Mouse (Mus musculus) CH12.LX (cell line): ENCODE data around the gene Hoxc10. TPM values are rescaled to one million over a fixed set of nuclear protein-coding genes. Genes with fewer than 3 reads are reported as not detected.

Source experiments
- DNase-seq: peaks from one replicate; pipeline ENCODE4 v3.0.0-alpha.2; 2013; ENCODE audit errors: extremely low read depth
- H3K27ac ChIP-seq: 2 replicates; pipeline ENCODE4 v1.5.1; 2012; ENCODE audit warnings: low read depth, mild to moderate bottlenecking, control low read depth, moderate library complexity; ENCODE audit not compliant: insufficient read depth
- H3K27me3 ChIP-seq: replicated peaks from 2 replicates; pipeline ENCODE3; 2012; ENCODE audit warnings: inconsistent platforms
- H3K36me3 ChIP-seq, 2 experiments: replicated peaks in 1 of 2; 2 replicates each; pipeline versions ENCODE3 to v1.6.1; 2012; ENCODE audit warnings: inconsistent platforms in 1 of 2, low read length in 1 of 2, mild to moderate bottlenecking in 1 of 2, mixed read lengths in 1 of 2, moderate library complexity in 1 of 2; ENCODE audit not compliant: control insufficient read depth in 1 of 2, insufficient read depth in 1 of 2
- H3K4me1 ChIP-seq, 2 experiments: 2 replicates each; pipeline ENCODE4 v1.6.1; 2012; ENCODE audit warnings: inconsistent platforms in 1 of 2, moderate library complexity in 1 of 2; ENCODE audit not compliant: insufficient read depth in 2 of 2, control insufficient read depth in 1 of 2
- H3K4me2 ChIP-seq: 2 replicates; pipeline ENCODE4 v1.6.1; 2012; ENCODE audit warnings: low read depth, mild to moderate bottlenecking, control low read depth; ENCODE audit not compliant: poor library complexity, insufficient read depth, severe bottlenecking
- H3K4me3 ChIP-seq, 3 experiments: fragments of 150-350 bp in 1 of 3; sonication (generic) in 1 of 3; replicated peaks in 1 of 3; 2 replicates each; pipeline versions ENCODE3 to v1.5.1; 2011 to 2012; ENCODE audit warnings: low read depth in 2 of 3, low read length in 2 of 3, mild to moderate bottlenecking in 2 of 3, moderate library complexity in 2 of 3, control low read depth in 1 of 3, improper control_type of control experiment in 1 of 3, inconsistent platforms in 1 of 3, mixed read lengths in 1 of 3; ENCODE audit not compliant: poor library complexity in 1 of 3
- H3K79me2 ChIP-seq: replicated peaks from 2 replicates; pipeline ENCODE4 v1.6.1; 2012; ENCODE audit warnings: mild to moderate bottlenecking, moderate library complexity; ENCODE audit not compliant: control insufficient read depth, poor library complexity, insufficient read depth, severe bottlenecking; ENCODE audit errors: extremely low read depth
- H3K9ac ChIP-seq: 2 replicates; pipeline ENCODE4 v1.6.1; 2012; ENCODE audit warnings: low read depth, mild to moderate bottlenecking, control low read depth, moderate library complexity; ENCODE audit not compliant: insufficient read depth
- H3K9me3 ChIP-seq: replicated peaks from 2 replicates; pipeline ENCODE3; 2012; ENCODE audit warnings: low read length, inconsistent platforms, mixed read lengths
- BHLHE40 ChIP-seq: IDR thresholded peaks from 2 replicates; pipeline ENCODE4 v1.6.1; 2011; ENCODE audit warnings: mild to moderate bottlenecking, low read depth, low read length, improper control_type of control experiment
- CHD1 ChIP-seq: IDR thresholded peaks from 2 replicates; pipeline ENCODE4 v1.6.1; 2012; ENCODE audit warnings: low read depth, low read length, improper control_type of control experiment, inconsistent platforms
- CHD2 ChIP-seq: IDR thresholded peaks from 2 replicates; pipeline ENCODE4 v1.6.1; 2011; ENCODE audit warnings: low read length, improper control_type of control experiment
- JUN ChIP-seq: IDR thresholded peaks from 2 replicates; pipeline ENCODE4 v1.6.1; 2011; ENCODE audit warnings: low read depth, mild to moderate bottlenecking, low read length, improper control_type of control experiment, moderate library complexity; ENCODE audit not compliant: insufficient read depth
- JUND ChIP-seq: conservative IDR thresholded peaks from 2 replicates; pipeline ENCODE4 v1.6.1; 2011; ENCODE audit warnings: low read depth, low read length, improper control_type of control experiment
- KAT2A ChIP-seq: IDR thresholded peaks from 2 replicates; pipeline ENCODE4 v1.6.1; 2012; ENCODE audit warnings: low read length, improper control_type of control experiment, inconsistent platforms; ENCODE audit not compliant: insufficient replicate concordance
- MAX ChIP-seq: IDR thresholded peaks from 2 replicates; pipeline ENCODE4 v1.6.1; 2011; ENCODE audit warnings: low read length, improper control_type of control experiment
- MEF2A ChIP-seq: IDR thresholded peaks from 2 replicates; pipeline ENCODE4 v1.6.1; 2014; ENCODE audit warnings: low read depth, mild to moderate bottlenecking, inconsistent platforms, low read length, improper control_type of control experiment, borderline replicate concordance
- NELFE ChIP-seq: IDR thresholded peaks from 2 replicates; pipeline ENCODE4 v1.6.1; 2011; ENCODE audit warnings: low read depth, low read length, improper control_type of control experiment
- NRF1 ChIP-seq: IDR thresholded peaks from 2 replicates; pipeline ENCODE4 v1.6.1; 2014; ENCODE audit warnings: low read depth, mild to moderate bottlenecking, inconsistent platforms, low read length, improper control_type of control experiment, moderate library complexity
- POLR2AphosphoS2 ChIP-seq: IDR thresholded peaks from 2 replicates; pipeline ENCODE4 v1.6.1; 2011; ENCODE audit warnings: low read depth, low read length, improper control_type of control experiment
- RAD21 ChIP-seq: IDR thresholded peaks from 2 replicates; pipeline ENCODE4 v1.6.1; 2011; ENCODE audit warnings: low read depth, mild to moderate bottlenecking, low read length, improper control_type of control experiment, moderate library complexity
- RCOR1 ChIP-seq: conservative IDR thresholded peaks from 2 replicates; pipeline ENCODE4 v1.6.1; 2012; ENCODE audit warnings: low read depth, mild to moderate bottlenecking, inconsistent platforms, low read length, improper control_type of control experiment
- SMC3 ChIP-seq: IDR thresholded peaks from 2 replicates; pipeline ENCODE4 v1.6.1; 2011; ENCODE audit warnings: low read depth, low read length, improper control_type of control experiment
- TCF12 ChIP-seq: IDR thresholded peaks from 2 replicates; pipeline ENCODE4 v1.6.1; 2014; ENCODE audit warnings: low read depth, mild to moderate bottlenecking, inconsistent platforms, low read length, improper control_type of control experiment
- UBTF ChIP-seq: IDR thresholded peaks from 2 replicates; pipeline ENCODE4 v1.6.1; 2012; ENCODE audit warnings: low read depth, mild to moderate bottlenecking, inconsistent platforms, low read length, improper control_type of control experiment, moderate library complexity
- ZC3H11A ChIP-seq: IDR thresholded peaks from 2 replicates; pipeline ENCODE4 v1.6.1; 2012; ENCODE audit warnings: low read depth, mild to moderate bottlenecking, inconsistent platforms, low read length, improper control_type of control experiment
- dilution Hi-C: fragments of 300-500 bp; cut with MboI; formaldehyde crosslinking; loops from 2 replicates; pipeline ENCODE4 v1.14.3; 2020; ENCODE audit warnings: low sequenced_read_pairs; ENCODE audit not compliant: extremely low pct_unique_long_range_greater_than_20kb, extremely low pct_ligation_motif_present
- in situ Hi-C: fragments of 300-500 bp; cut with MboI; formaldehyde crosslinking; loops from 3 replicates; pipeline ENCODE4 v1.14.3; 2019; ENCODE audit warnings: low sequenced_read_pairs, low pct_ligation_motif_present, low pct_unique_long_range_greater_than_20kb, mixed read lengths
- polyA plus RNA-seq: library from polyadenylated mRNA; unstranded; fragments of >175 nt; gene quantifications from 2 replicates; pipeline ENCODE4 v1.2.1, GENCODE M21; 2012; ENCODE audit warnings: low read depth; ENCODE audit not compliant: insufficient read length
- total RNA-seq, 2 experiments: library from RNA; depleted of rRNA; stranded (reverse); fragments of 300-350 nt in 1 of 2; fragments of >200 nt in 1 of 2; gene quantifications; 2 replicates each; pipeline ENCODE4 v1.2.3; 2012 to 2014

The Hoxc10 gene
- total and polyA plus RNA-seq, 3 experiments = 0.11 TPM; not detected in 2

DNA sequence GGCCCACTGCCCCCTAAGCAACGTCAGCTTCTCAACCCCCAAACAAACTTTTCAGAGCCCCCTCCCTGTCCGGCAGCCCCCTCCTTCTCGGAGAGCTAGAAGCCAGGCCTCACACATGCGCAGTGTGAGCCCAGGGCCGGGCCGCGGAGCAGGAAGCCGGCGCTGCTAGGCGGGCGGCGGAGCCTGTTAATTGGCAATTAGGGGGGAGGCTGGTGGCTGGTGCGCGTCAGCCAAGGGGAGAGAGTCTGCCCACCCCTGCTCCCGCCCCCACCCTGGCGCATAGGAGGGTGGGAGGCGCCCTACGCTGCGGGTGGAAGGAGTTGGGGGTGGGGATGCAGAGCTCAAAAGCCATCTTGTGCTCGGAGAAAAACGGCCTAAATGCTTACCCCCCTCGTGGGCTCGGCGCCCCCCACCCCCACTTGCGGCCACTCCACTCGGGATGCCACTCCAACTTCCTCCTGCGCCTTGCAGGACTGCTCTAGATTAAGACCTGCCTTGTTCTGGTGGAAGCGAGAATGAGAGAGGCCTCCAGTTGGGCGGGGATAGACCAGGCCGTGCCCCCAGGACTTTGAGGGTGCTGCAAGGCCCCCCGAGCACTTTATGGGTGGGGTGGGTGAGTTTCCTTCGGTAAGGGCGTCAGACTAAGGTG lies 32.7 kb downstream of the Hoxc10 start (continued):
- TF ChIP-seq TCF12 (0 out of 2 replicates have a peak, but pooled peaks have one; percentile 54), JUND (no peak), SMC3 (no peak), RCOR1 (no peak), ZC3H11A (no peak), JUN (no peak), MEF2A (peak; percentile 22), UBTF (no peak), KAT2A (no peak), MAX (peak; percentile 12; the same call in 1 of the 2 replicates), NRF1 (peak; percentile 97), NELFE (peak; percentile 90), RAD21 (no peak)

DNA sequence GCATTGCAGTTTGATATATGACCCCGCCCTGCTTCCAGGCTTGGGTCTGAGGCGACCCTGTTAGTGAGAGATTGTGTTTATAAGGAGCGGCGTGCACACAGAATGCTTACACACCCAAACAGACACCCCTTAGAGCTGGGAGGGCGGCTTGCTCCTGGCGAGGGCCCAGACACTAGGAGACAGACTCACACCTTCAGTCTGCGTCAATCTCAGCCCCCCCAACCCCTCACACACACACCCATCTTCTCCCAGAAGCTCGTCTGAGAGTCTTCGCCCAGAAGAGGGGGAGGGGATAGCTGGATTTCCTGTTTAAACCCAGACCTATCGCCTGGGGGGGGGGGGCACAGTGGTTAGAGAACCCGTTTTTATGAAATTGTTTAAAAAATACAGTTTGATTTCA lies 33.4 kb downstream of the Hoxc10 start:
- Histone ChIP-seq H3K79me2 (no peaks in the 10 kb centered on the region), H3K36me3 (no peaks in the 10 kb centered on the region), H3K4me1 (peaks cover 14 to 65% of the 10 kb centered on the region in 2 experiments), H3K4me3 (peak overlapping the region in 2 of 3 experiments; percentile 50 to 66), H3K27me3 (peaks cover 7% of the 10 kb centered on the region), H3K9ac (peak overlapping the region; percentile 84), H3K4me2 (peak overlapping the region; percentile 65), H3K9me3 (no peaks in the 10 kb centered on the region), H3K27ac (peak overlapping the region; percentile 64)
- dilution Hi-C loops (loop anchor here (10.0 kb wide), 1 partner anchor 175 kb away; no protein-coding TSS in a partner anchor), in situ Hi-C loops (no loop called here)
- TF ChIP-seq CHD1 = 0 out of 2 replicates have a peak, but pooled peaks have one; percentile 5
- peak; percentile 43; the same call in 1 of the 2 replicates for TF ChIP-seq CHD2
- no peak for TF ChIP-seq JUND
- DNase-seq = peak; percentile 65

DNA sequence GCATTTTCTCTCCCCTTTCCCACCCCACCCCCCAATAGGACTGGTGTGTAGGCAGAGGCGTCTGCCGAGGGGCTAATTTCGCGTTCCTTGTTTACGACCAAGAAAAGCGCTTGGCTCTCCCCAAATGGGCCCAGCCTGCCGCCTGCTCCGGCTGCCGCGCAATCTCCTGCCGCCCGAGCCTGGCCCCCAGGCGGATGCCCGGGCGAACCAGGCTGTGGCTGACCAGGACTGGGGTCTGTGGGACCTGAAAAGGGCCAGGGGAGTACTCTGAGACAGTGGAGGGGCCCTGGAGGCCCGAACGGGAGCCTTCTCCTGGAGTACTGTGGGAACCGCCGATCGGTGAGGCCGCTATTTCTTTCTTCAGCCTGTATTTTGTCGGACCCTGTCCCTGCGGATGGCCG lies 33.9 kb downstream of the Hoxc10 start:
- Histone ChIP-seq H3K27me3 (peaks cover 6% of the 10 kb centered on the region), H3K9ac (no peak overlapping the region), H3K27ac (no peak overlapping the region), H3K4me3 (peak overlapping the region in 1 of 3 experiments; percentile 66), H3K4me2 (no peak overlapping the region), H3K36me3 (no peaks in the 10 kb centered on the region), H3K9me3 (no peaks in the 10 kb centered on the region), H3K4me1 (peaks cover 18 to 71% of the 10 kb centered on the region in 2 experiments), H3K79me2 (no peaks in the 10 kb centered on the region)
- DNase-seq = no peak
- dilution Hi-C loops (no loop called here), in situ Hi-C loops (no loop called here)
- TF ChIP-seq POLR2AphosphoS2 = no peak
- 0 out of 2 replicates have a peak, but pooled peaks have one; percentile 22 for TF ChIP-seq BHLHE40
